Mouse (Mus musculus) stomach, postnatal 0 days (tissue): ENCODE data around the gene Mthfs. TPM values are rescaled to one million over a fixed set of nuclear protein-coding genes. Genes with fewer than 3 reads are reported as not detected.

Experiments used
- ATAC-seq: fragments of 200-750 bp; cut with Nextera tagmentation; 2 replicates; pipeline ENCODE4 v1.8.0; 2017; ENCODE audit not compliant: low FRiP score, low TSS enrichment
- DNase-seq: peaks from one replicate; pipeline ENCODE4 v3.0.0-alpha.2; 2016; ENCODE audit warnings: low spot score
- H3K27ac ChIP-seq: fragments of 300-500 bp; sonication (generic); replicated peaks from 2 replicates; pipeline ENCODE4 v1.5.1; 2014; ENCODE audit warnings: mild to moderate bottlenecking, control low read depth
- H3K27me3 ChIP-seq: fragments of 300-500 bp; sonication (generic); 2 replicates; pipeline ENCODE4 v1.6.1; 2014; ENCODE audit warnings: low read length; ENCODE audit not compliant: control insufficient read depth, insufficient read depth
- H3K36me3 ChIP-seq: fragments of 300-500 bp; sonication (generic); 2 replicates; pipeline ENCODE4 v1.6.1; 2014; ENCODE audit warnings: low read length, mixed read lengths; ENCODE audit not compliant: control insufficient read depth, insufficient read depth
- H3K4me1 ChIP-seq: fragments of 300-500 bp; sonication (generic); replicated peaks from 2 replicates; pipeline ENCODE4 v1.6.1; 2014; ENCODE audit warnings: antibody characterized with exemption; ENCODE audit not compliant: control insufficient read depth, insufficient read depth
- H3K4me2 ChIP-seq: fragments of 300-500 bp; sonication (generic); replicated peaks from 2 replicates; pipeline ENCODE4 v1.6.1; 2014; ENCODE audit warnings: low read depth, mild to moderate bottlenecking, control low read depth, moderate library complexity
- H3K4me3 ChIP-seq: fragments of 300-500 bp; sonication (generic); 2 replicates; pipeline ENCODE4 v1.5.1; 2014; ENCODE audit warnings: low read depth, low read length, control low read depth
- H3K9ac ChIP-seq: fragments of 300-500 bp; sonication (generic); 2 replicates; pipeline ENCODE4 v1.6.1; 2014; ENCODE audit warnings: mild to moderate bottlenecking, low read length, control low read depth, mixed read lengths
- H3K9me3 ChIP-seq: fragments of 300-500 bp; sonication (generic); 2 replicates; pipeline ENCODE4 v1.6.1; 2016; ENCODE audit warnings: low read length; ENCODE audit not compliant: control insufficient read depth
- CTCF ChIP-seq: IDR thresholded peaks from 2 replicates; pipeline ENCODE4 v1.5.1; 2016; ENCODE audit warnings: antibody characterized with exemption, low read depth, mild to moderate bottlenecking, moderate library complexity
- EP300 ChIP-seq: optimal IDR thresholded peaks from 2 replicates; pipeline ENCODE3; 2016; ENCODE audit warnings: antibody characterized with exemption
- WGBS: fragments of 180-500 bp; shearing (Covaris S2); extraction: QIAGEN DNeasy Blood & Tissue Kit; methylation state at CpG from one replicate; pipeline ENCODE4 v1.1.7; 2014; 5-methylcytosine and 5-hydroxymethylcytosine counted together
- polyA plus RNA-seq: library from polyadenylated mRNA; unstranded; fragments of >200 nt; fragmentation: Nextera tagmentation; extraction: Ambion mirVana; gene quantifications from 2 replicates; pipeline ENCODE4 v1.2.1, GENCODE M21; 2015

Mthfs gene
- polyA plus RNA-seq, 1 experiment from 2014 or later = 32.2 TPM

- no peaks in the 10 kb centered on the region for H3K9me3 ChIP-seq
- no peaks in the 10 kb centered on the region for H3K4me1 ChIP-seq
- H3K4me2 ChIP-seq = no peak overlapping the region
- H3K36me3 ChIP-seq = no peaks in the 10 kb centered on the region
- H3K27me3 ChIP-seq = no peaks in the 10 kb centered on the region
- ATAC-seq = no peak
- H3K4me3 ChIP-seq = no peak overlapping the region
- WGBS = 76% methylated on average over 2 of the region's 2 CpGs
- no peak overlapping the region for H3K27ac ChIP-seq
- no peak for DNase-seq
- TF ChIP-seq EP300 (no peak), CTCF (no peak)
- H3K9ac ChIP-seq = no peak overlapping the region
Measured at GRCm38 (mm10) chr9:89253400-89253799, 42.9 kb downstream of the Mthfs start.

DNA sequence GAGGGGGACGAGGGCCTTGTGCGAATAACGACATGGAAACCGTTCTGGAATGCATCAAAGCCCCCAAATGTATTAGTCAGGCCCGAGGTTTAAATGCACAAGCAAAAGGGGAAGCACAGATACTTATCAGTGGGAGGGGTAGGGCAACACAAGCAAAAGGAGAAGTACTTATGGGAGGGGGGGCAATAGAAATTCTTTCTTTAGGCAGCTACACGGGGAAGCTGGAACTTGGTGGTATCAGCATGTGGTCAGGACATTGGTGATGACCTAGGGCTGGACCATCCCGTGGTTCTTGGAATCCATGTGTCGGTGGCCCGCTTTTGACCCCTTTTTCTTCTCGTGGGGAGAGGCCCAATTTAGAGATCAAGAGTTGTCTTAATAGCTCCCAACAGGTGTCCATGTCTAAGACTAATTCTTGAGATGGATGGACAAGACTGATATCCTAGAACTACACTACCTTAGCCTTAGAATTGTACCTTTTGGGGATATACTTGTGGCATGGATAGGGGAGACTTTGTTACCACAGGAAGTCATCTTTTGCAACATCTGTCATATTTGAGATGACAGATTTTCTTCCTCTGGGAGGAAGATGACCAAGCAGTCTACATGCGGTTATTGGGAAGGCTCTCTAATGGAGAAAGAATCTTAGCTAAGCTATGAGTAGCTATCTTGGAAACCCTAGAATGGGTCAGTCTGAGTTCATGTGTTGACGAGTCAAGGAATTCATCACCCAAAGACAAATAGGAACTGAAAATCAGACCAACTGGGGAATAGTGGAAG, 46.3 kb downstream of the Mthfs start:
- H3K27me3 ChIP-seq = no peaks in the 10 kb centered on the region
- H3K4me1 ChIP-seq = no peaks in the 10 kb centered on the region
- no peak overlapping the region for H3K9ac ChIP-seq
- no peak overlapping the region for H3K4me2 ChIP-seq
- no peaks in the 10 kb centered on the region for H3K9me3 ChIP-seq
- 79% methylated on average over 12 of the region's 12 CpGs for WGBS
- no peak overlapping the region for H3K27ac ChIP-seq
- no peak overlapping the region for H3K4me3 ChIP-seq
- no peak for ATAC-seq
- TF ChIP-seq EP300 (no peak), CTCF (no peak)
- DNase-seq = no peak
- H3K36me3 ChIP-seq = no peaks in the 10 kb centered on the region

GRCm38 (mm10) chr9:89263968-89264367, 53.5 kb downstream of the Mthfs start:
- Histone ChIP-seq H3K27me3 (no peaks in the 10 kb centered on the region), H3K27ac (no peak overlapping the region), H3K4me2 (no peak overlapping the region), H3K36me3 (no peaks in the 10 kb centered on the region), H3K4me1 (no peaks in the 10 kb centered on the region), H3K4me3 (no peak overlapping the region), H3K9me3 (no peaks in the 10 kb centered on the region), H3K9ac (no peak overlapping the region)
- TF ChIP-seq CTCF (no peak), EP300 (no peak)
- ATAC-seq (no peak), DNase-seq (no peak)
- 94% methylated on average over 3 of the region's 3 CpGs for WGBS

- no peak for TF ChIP-seq EP300
- TF ChIP-seq CTCF = no peak
- Histone ChIP-seq H3K4me1 (no peaks in the 10 kb centered on the region), H3K9ac (no peak overlapping the region), H3K36me3 (no peaks in the 10 kb centered on the region), H3K27me3 (no peaks in the 10 kb centered on the region), H3K9me3 (no peaks in the 10 kb centered on the region), H3K4me2 (no peak overlapping the region), H3K27ac (no peak overlapping the region), H3K4me3 (no peak overlapping the region)
- WGBS = 82% methylated on average over 1 of the region's 1 CpGs
- DNase-seq (no peak), ATAC-seq (no peak)
Measured at GRCm38 (mm10) chr9:89264571-89264970, 54.1 kb downstream of the Mthfs start.

DNA sequence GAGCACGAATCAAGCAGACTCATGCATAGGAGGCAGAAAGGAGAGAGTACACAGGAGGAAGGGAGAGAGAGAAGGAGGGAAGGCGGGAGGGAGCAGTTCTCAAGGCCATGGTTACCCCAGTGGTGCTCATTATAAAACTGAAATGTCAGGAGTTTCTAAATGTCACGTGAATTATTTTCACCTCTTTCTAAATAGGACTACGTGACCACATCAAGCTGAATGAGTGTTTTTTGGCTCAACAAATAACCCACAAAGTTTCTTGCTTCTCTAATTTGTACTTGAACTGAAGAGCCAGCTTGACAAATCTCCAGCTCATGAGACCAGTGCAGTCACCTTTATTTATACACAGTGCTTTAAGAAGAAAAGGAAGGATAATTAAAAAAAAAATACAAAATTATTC, 56.6 kb downstream of the Mthfs start:
- ATAC-seq = no peak
- no peak overlapping the region for H3K4me3 ChIP-seq
- 73% methylated on average over 4 of the region's 4 CpGs for WGBS

GRCm38 (mm10) chr9:89267572-89267971, 57.1 kb downstream of the Mthfs start:
- Histone ChIP-seq H3K4me2 (no peak overlapping the region), H3K36me3 (no peaks in the 10 kb centered on the region), H3K27ac (no peak overlapping the region), H3K4me1 (no peaks in the 10 kb centered on the region), H3K27me3 (no peaks in the 10 kb centered on the region), H3K4me3 (no peak overlapping the region), H3K9me3 (no peaks in the 10 kb centered on the region), H3K9ac (no peak overlapping the region)
- 56% methylated on average over 5 of the region's 5 CpGs for WGBS
- DNase-seq (no peak), ATAC-seq (no peak)
- no peak for TF ChIP-seq EP300
- TF ChIP-seq CTCF = no peak

More for the DNA sequence above, 56.6 kb downstream of the Mthfs start:
- no peak for DNase-seq
- Histone ChIP-seq H3K9ac (no peak overlapping the region), H3K9me3 (no peaks in the 10 kb centered on the region), H3K4me1 (no peaks in the 10 kb centered on the region), H3K27me3 (no peaks in the 10 kb centered on the region), H3K27ac (no peak overlapping the region), H3K4me2 (no peak overlapping the region), H3K36me3 (no peaks in the 10 kb centered on the region)
- TF ChIP-seq EP300 = no peak
- TF ChIP-seq CTCF = no peak
